Mouse (Mus musculus) activated CD4-positive, CD25-positive, alpha-beta regulatory T cell (primary cell): ENCODE measurements around the gene Prr3. TPM values are rescaled to one million over a fixed set of nuclear protein-coding genes. Genes with fewer than 3 reads are reported as not detected.

ENCODE experiments used
- polyA plus RNA-seq, 2 experiments: library from polyadenylated mRNA; unstranded; fragments of 100-300 nt; shearing (Covaris generic); gene quantifications; one replicate each; pipeline ENCODE4 v1.2.1; 2017

The Prr3 gene
- polyA plus RNA-seq: 10 to 100 TPM; 30.8 to 41.6 TPM

GRCm38 (mm10) chr17:35979401-35980362 lies at the start of gene Prr3, which contains the start of gene Gnl1:
Gene Prr3, minus strand, starts transcription at chr17:35980236.
Gene Gnl1, plus strand, starts transcription at chr17:35979851.

GRCm38 (mm10) chr17:36020191-36021073 lies 40.4 kb upstream of the Prr3 start, which contains the start of gene H2-T24:
Gene H2-T24, minus strand, starts transcription at chr17:36020560.

GRCm38 (mm10) chr17:35969418-35970389 lies 10.3 kb downstream of the Prr3 start, which contains the start of gene Abcf1:
Gene Abcf1, minus strand, starts transcription at chr17:35969761.

Other genes starting within 250 kb of the Prr3 start
- gene Ier3, start 158.6 kb downstream of the Prr3 start, polyA plus RNA-seq: 10 to 100 TPM in 1 of 2 experiments, under 1 TPM in 1; 0.19 to 14.0 TPM
- 10 to 100 TPM; 59.0 to 61.4 TPM for gene Flot1, start 157.0 kb downstream of the Prr3 start, polyA plus RNA-seq
- 100 to 1,000 TPM; 114 to 135 TPM for gene Tubb5, start 141.9 kb downstream of the Prr3 start, polyA plus RNA-seq
- gene Mdc1, start 138.7 kb downstream of the Prr3 start, polyA plus RNA-seq: 1 to 10 TPM; 4.1 to 7.9 TPM
- gene Nrm, start 118.9 kb downstream of the Prr3 start, polyA plus RNA-seq: 10 to 100 TPM; 33.6 to 42.0 TPM
- 100 to 1,000 TPM; 549 to 588 TPM for gene Ppp1r18, start 114.6 kb downstream of the Prr3 start, polyA plus RNA-seq
- gene Dhx16, start 100.4 kb downstream of the Prr3 start, polyA plus RNA-seq: 10 to 100 TPM; 49.5 to 68.4 TPM
- 10 to 100 TPM; 34.3 to 45.8 TPM for gene 2310061I04Rik, start 82.8 kb downstream of the Prr3 start, polyA plus RNA-seq
- 10 to 100 TPM; 12.9 to 18.4 TPM for gene Atat1, start 70.2 kb downstream of the Prr3 start, polyA plus RNA-seq
- gene Mrps18b, start 63.8 kb downstream of the Prr3 start, polyA plus RNA-seq: 10 to 100 TPM; 44.0 to 78.4 TPM
- 10 to 100 TPM; 30.2 to 54.9 TPM for gene Ppp1r10, start 63.8 kb downstream of the Prr3 start, polyA plus RNA-seq
- 100 to 1,000 TPM; 122 to 138 TPM for gene Abcf1, start 10.5 kb downstream of the Prr3 start, polyA plus RNA-seq
- gene Gnl1, start 385 bp downstream of the Prr3 start, polyA plus RNA-seq: 10 to 100 TPM; 55.6 to 56.5 TPM
- 10 to 100 TPM; 30.2 to 41.9 TPM for gene H2-T24, start 40.3 kb upstream of the Prr3 start, polyA plus RNA-seq
- gene H2-T23, start 52.6 kb upstream of the Prr3 start, polyA plus RNA-seq: 100 to 1,000 TPM; 796 to 873 TPM
- gene H2-T22, start 62.5 kb upstream of the Prr3 start, polyA plus RNA-seq: 100 to 1,000 TPM; 306 to 313 TPM
- gene Gm6034, start 62.7 kb upstream of the Prr3 start, polyA plus RNA-seq: under 1 TPM; 0.18 to 0.22 TPM
- gene Gm11127, start 78.1 kb upstream of the Prr3 start, polyA plus RNA-seq: not detected
- 1 to 10 TPM in 1 of 2 experiments, under 1 TPM in 1; 0.75 to 1.2 TPM for gene Gm19684, start 141.4 kb upstream of the Prr3 start, polyA plus RNA-seq
- under 1 TPM; 0.36 to 0.51 TPM for gene Gm7030, start 149.2 kb upstream of the Prr3 start, polyA plus RNA-seq
- gene Gm8909, start 188.3 kb upstream of the Prr3 start, polyA plus RNA-seq: 10 to 100 TPM in 1 of 2 experiments, 1 to 10 TPM in 1; 5.7 to 14.7 TPM
- under 1 TPM; 0.54 to 0.55 TPM for gene H2-T3, start 210.1 kb upstream of the Prr3 start, polyA plus RNA-seq